Mouse (Mus musculus) ovary, adult 18-20 months (tissue): Measurements from ENCODE around the gene Hypk.

Experiments
- DNase-seq: peaks from one replicate; pipeline ENCODE4 v3.0.0; 2022; ENCODE audit warnings: low spot score, mixed read lengths

Gene Hypk

GRCm38 (mm10) chr2:121452990-121453389 is at the start of gene Hypk:
TSS of gene Hypk (plus strand) at chr2:121453290.
- DNase-seq = no peak

GRCm38 (mm10) chr2:121403296-121403695 is 49.8 kb upstream of the Hypk start:
- no peak for DNase-seq

- DNase-seq = no peak
These were observed 44.9 kb upstream of the Hypk start for GRCm38 (mm10) chr2:121408160-121408559.

- DNase-seq = peak; percentile 3
These were observed 40.2 kb upstream of the Hypk start for GRCm38 (mm10) chr2:121412843-121413386.

GRCm38 (mm10) chr2:121413387-121414042 is 39.6 kb upstream of the Hypk start, which contains the start of the genes Pdia3 and Catsper2:
TSS of gene Pdia3 (plus strand) at chr2:121413775.
TSS of gene Catsper2 (minus strand) at chr2:121413792.
- DNase-seq = peak; percentile 98

GRCm38 (mm10) chr2:121414139-121414685 is 38.9 kb upstream of the Hypk start:
- no peak for DNase-seq

GRCm38 (mm10) chr2:121415103-121415502 is 38.0 kb upstream of the Hypk start:
- no peak for DNase-seq

- DNase-seq = no peak
These were observed 37.5 kb upstream of the Hypk start for GRCm38 (mm10) chr2:121415591-121415990.

- no peak for DNase-seq
These were observed 36.7 kb upstream of the Hypk start for GRCm38 (mm10) chr2:121416356-121416755.

- DNase-seq = no peak
These were observed 34.6 kb upstream of the Hypk start for GRCm38 (mm10) chr2:121418476-121418875.

- no peak for DNase-seq
These were observed 29.9 kb upstream of the Hypk start for GRCm38 (mm10) chr2:121423166-121423565.

- no peak for DNase-seq
These were observed 27.2 kb upstream of the Hypk start for GRCm38 (mm10) chr2:121425890-121426289.

GRCm38 (mm10) chr2:121434854-121435253 is 18.2 kb upstream of the Hypk start:
- DNase-seq = no peak

- DNase-seq = no peak
These were observed 13.3 kb upstream of the Hypk start for GRCm38 (mm10) chr2:121439746-121440145.

GRCm38 (mm10) chr2:121440834-121441605 is 12.1 kb upstream of the Hypk start:
- DNase-seq = no peak

- no peak for DNase-seq
These were observed 11.3 kb upstream of the Hypk start for GRCm38 (mm10) chr2:121441800-121442199.

- DNase-seq = peak; percentile 22
These were observed 10.6 kb upstream of the Hypk start for GRCm38 (mm10) chr2:121442259-121443067.

GRCm38 (mm10) chr2:121443068-121443349 is 10.1 kb upstream of the Hypk start:
- no peak for DNase-seq

- DNase-seq = no peak
These were observed 8.9 kb upstream of the Hypk start, which contains the start of gene Ell3 for GRCm38 (mm10) chr2:121444178-121444577. TSS of gene Ell3 (minus strand) at chr2:121444278.

- no peak for DNase-seq
These were observed 8.0 kb upstream of the Hypk start for GRCm38 (mm10) chr2:121445117-121445516.

- no peak for DNase-seq
These were observed 6.6 kb upstream of the Hypk start for GRCm38 (mm10) chr2:121446506-121446905.

- DNase-seq = no peak
These were observed 6.1 kb upstream of the Hypk start for GRCm38 (mm10) chr2:121447006-121447405.
